Mouse (Mus musculus): ENCODE data around the gene Parvg.
A peak's percentile ranks its signal among the peaks of the same experiment; 100 is the strongest.

Parvg gene

GRCm38 (mm10) chr15:84305333-84305732, 18.5 kb upstream of the Parvg start:
- DNase-seq = peak; percentile 28

- no peak for DNase-seq
These were observed 13.6 kb upstream of the Parvg start for GRCm38 (mm10) chr15:84310271-84310670.

- no peak for DNase-seq
These were observed 12.3 kb upstream of the Parvg start for GRCm38 (mm10) chr15:84311295-84312085.

GRCm38 (mm10) chr15:84312878-84313565, 10.8 kb upstream of the Parvg start:
- DNase-seq = peak; percentile 58

GRCm38 (mm10) chr15:84313566-84313878, 10.3 kb upstream of the Parvg start:
- no peak for DNase-seq

GRCm38 (mm10) chr15:84314420-84315080, 9.3 kb upstream of the Parvg start:
- peak; percentile 22 for DNase-seq

- peak; percentile 36 for DNase-seq
These were observed 8.4 kb upstream of the Parvg start for GRCm38 (mm10) chr15:84315276-84316046.

- no peak for DNase-seq
These were observed 4.4 kb upstream of the Parvg start for GRCm38 (mm10) chr15:84319393-84319792.

GRCm38 (mm10) chr15:84321544-84322174, 2.2 kb upstream of the Parvg start:
- no peak for DNase-seq

GRCm38 (mm10) chr15:84324870-84325553, 1.2 kb downstream of the Parvg start:
- no peak for DNase-seq

- DNase-seq = peak; percentile 24
These were observed 1.9 kb downstream of the Parvg start for GRCm38 (mm10) chr15:84325736-84326135.

GRCm38 (mm10) chr15:84328870-84329269, 5.0 kb downstream of the Parvg start:
- no peak for DNase-seq

GRCm38 (mm10) chr15:84329940-84330339, 6.1 kb downstream of the Parvg start:
- no peak for DNase-seq

- no peak for DNase-seq
These were observed 7.3 kb downstream of the Parvg start for GRCm38 (mm10) chr15:84331066-84331612.

GRCm38 (mm10) chr15:84336281-84336817, 12.5 kb downstream of the Parvg start:
- no peak for DNase-seq

- no peak for DNase-seq
These were observed 13.8 kb downstream of the Parvg start for GRCm38 (mm10) chr15:84337599-84337998.

GRCm38 (mm10) chr15:84340926-84341325, 17.1 kb downstream of the Parvg start:
- no peak for DNase-seq

GRCm38 (mm10) chr15:84348769-84349168, 24.9 kb downstream of the Parvg start:
- DNase-seq = no peak

- peak; percentile 72 for DNase-seq
These were observed 26.3 kb downstream of the Parvg start for GRCm38 (mm10) chr15:84349915-84350738.

GRCm38 (mm10) chr15:84351342-84351741, 27.5 kb downstream of the Parvg start:
- no peak for DNase-seq

All from embryo, embryonic 11 days (tissue).